Mouse (Mus musculus) T-cell, adult 66 days (primary cell): Measurements from ENCODE around the gene Gal3st2c. TPM values are rescaled to one million over a fixed set of nuclear protein-coding genes. Genes with fewer than 3 reads are reported as not detected.

ENCODE experiments used
- total RNA-seq, 2 experiments: library from RNA; stranded (reverse); gene quantifications; 3 replicates in 1 of 2; 4 replicates in 1 of 2; pipeline ENCODE4 v1.2.4; 2023

The Gal3st2c gene
- under 1 TPM; 0.15 TPM for total RNA-seq

GRCm38 (mm10) chr1:93990209-93990608 is at the start of gene Gal3st2c:
Gene Gal3st2c (plus strand): TSS chr1:93990509.

GRCm38 (mm10) chr1:94020151-94020550 is 29.8 kb downstream of the Gal3st2c start, which contains the start of gene Neu4:
Gene Neu4 (plus strand): TSS chr1:94020451.

GRCm38 (mm10) chr1:94052373-94052772 is 62.1 kb downstream of the Gal3st2c start, which contains the start of gene Pdcd1:
Gene Pdcd1 (minus strand): TSS chr1:94052553.

Other genes with a start within 250 kb of the Gal3st2c start
- gene Atg4b, start 239.0 kb upstream of the Gal3st2c start, total RNA-seq, result 10 to 100 TPM; 90.3 to 91.4 TPM
- gene Thap4, start 235.6 kb upstream of the Gal3st2c start, total RNA-seq, result 10 to 100 TPM; 22.0 to 24.1 TPM
- 10 to 100 TPM; 79.2 to 82.2 TPM for gene Dtymk, start 188.6 kb upstream of the Gal3st2c start, total RNA-seq
- 10 to 100 TPM; 31.4 to 37.4 TPM for gene Ing5, start 186.5 kb upstream of the Gal3st2c start, total RNA-seq
- 10 to 100 TPM; 35.9 to 39.5 TPM for gene D2hgdh, start 165.6 kb upstream of the Gal3st2c start, total RNA-seq
- 1 to 10 TPM in 1 of 2 experiments, under 1 TPM in 1; 0.87 to 3.2 TPM for gene Gal3st2, start 129.2 kb upstream of the Gal3st2c start, total RNA-seq
- gene Gal3st2b, start 72.2 kb upstream of the Gal3st2c start, total RNA-seq, result 1 to 10 TPM in 1 of 2 experiments, under 1 TPM in 1; 0.89 to 1.3 TPM
- not detected for gene Neu4, start 29.9 kb downstream of the Gal3st2c start, total RNA-seq
- 1 to 10 TPM; 6.3 to 7.7 TPM for gene Pdcd1, start 62.0 kb downstream of the Gal3st2c start, total RNA-seq